Mouse (Mus musculus): Measurements from ENCODE around the gene Ankfn1. TPM values are rescaled to one million over a fixed set of nuclear protein-coding genes. Genes with fewer than 3 reads are reported as not detected.

The Ankfn1 gene
- polyA plus RNA-seq, 1 experiment from 2014 or later = 0.52 TPM

DNA sequence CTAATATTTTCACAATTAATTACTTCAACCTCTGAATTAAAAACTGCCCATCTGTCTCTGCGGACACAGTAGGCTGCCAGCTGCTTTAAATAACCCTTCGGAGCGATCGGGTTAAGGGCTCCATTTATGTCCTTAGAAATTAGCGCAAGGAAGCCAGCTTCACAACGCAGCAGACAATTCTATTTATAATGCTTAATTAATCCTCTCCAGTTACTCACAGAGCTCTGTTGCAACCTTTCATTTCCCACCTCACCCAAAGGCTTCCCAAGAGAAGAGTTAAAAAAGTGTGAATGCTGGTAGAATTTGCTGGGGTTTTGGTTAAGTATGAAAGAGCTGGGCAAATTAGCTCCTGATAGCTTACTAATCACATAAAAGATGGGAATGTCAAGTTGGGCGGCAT, 275.7 kb downstream of the Ankfn1 start:
- Histone ChIP-seq H3K9ac (no peak overlapping the region), H3K4me2 (replicated peaks) (no peak overlapping the region), H3K27me3 (peaks cover 11% of the 10 kb centered on the region; the same call in 1 of the 2 replicates), H3K9me3 (no peaks in the 10 kb centered on the region), H3K4me3 (no peak overlapping the region), H3K27ac (no peak overlapping the region), H3K4me1 (peaks cover 8% of the 10 kb centered on the region), H3K36me3 (no peaks in the 10 kb centered on the region)
- 30% methylated on average over 7 of the region's 7 CpGs for WGBS
- ATAC-seq (ENCODE audit: low FRiP score, low read depth) = no peak

DNA sequence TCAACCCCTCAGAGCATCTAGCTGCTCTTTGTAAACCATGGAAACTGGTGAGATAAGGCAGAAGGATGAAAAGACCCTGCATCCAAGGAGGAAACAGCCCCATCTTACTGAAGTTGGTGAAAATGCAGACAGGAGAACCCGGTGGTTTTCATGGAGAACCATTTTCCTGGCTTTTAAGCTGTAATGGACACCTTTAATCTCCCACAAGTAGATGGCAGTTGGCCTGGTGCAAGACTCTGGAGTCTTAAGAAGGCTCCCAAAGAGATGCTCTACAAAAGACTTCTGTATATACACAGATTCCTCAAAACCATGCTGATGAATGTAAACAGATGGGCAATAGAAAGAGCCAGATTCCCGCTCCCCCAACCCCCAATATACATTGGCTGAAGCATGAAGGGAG, 276.5 kb downstream of the Ankfn1 start:
- no peak overlapping the region for H3K4me2 ChIP-seq (replicated peaks)

DNA sequence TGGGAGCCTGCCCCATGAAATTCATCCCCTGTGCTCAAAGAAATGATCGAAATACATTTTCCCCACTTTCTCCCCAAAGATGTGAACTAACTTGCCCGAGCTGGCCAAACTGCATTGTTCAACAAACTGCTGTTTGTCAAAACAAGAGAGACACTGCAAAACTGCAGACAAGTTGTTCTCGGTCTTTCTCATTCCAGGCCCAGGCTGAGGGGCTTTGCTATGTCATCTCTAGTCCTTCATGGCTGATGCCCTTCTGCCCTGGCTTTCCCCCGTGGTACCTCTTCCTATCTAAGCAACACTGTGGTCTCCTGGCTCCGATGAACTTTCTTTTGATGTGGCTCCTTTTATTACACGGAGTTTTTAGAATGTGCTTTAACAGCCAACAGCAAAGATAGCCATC, 296.4 kb downstream of the Ankfn1 start:
- H3K9me3 ChIP-seq = no peaks in the 10 kb centered on the region
- peaks cover 21% of the 10 kb centered on the region for H3K4me1 ChIP-seq
- H3K4me2 ChIP-seq (replicated peaks) = no peak overlapping the region
- H3K36me3 ChIP-seq = no peaks in the 10 kb centered on the region
- no peaks in the 10 kb centered on the region for H3K27me3 ChIP-seq
- H3K9ac ChIP-seq = no peak overlapping the region
- H3K27ac ChIP-seq = no peak overlapping the region
- no peak overlapping the region for H3K4me3 ChIP-seq
- no peak for ATAC-seq (ENCODE audit: low FRiP score, low read depth)
- WGBS = 49% methylated on average over 6 of the region's 6 CpGs

More for the DNA sequence above, 276.5 kb downstream of the Ankfn1 start:
- Histone ChIP-seq H3K4me1 (0 out of 2 replicates have a peak, but pooled peaks cover 4% of the 10 kb centered on the region), H3K9ac (no peak overlapping the region), H3K9me3 (no peaks in the 10 kb centered on the region), H3K27me3 (peaks cover 11% of the 10 kb centered on the region; the same call in 1 of the 2 replicates), H3K36me3 (no peaks in the 10 kb centered on the region), H3K27ac (no peak overlapping the region), H3K4me3 (no peak overlapping the region)
- no peak for ATAC-seq (ENCODE audit: low FRiP score, low read depth)
- 69% methylated on average over 2 of the region's 2 CpGs for WGBS

DNA sequence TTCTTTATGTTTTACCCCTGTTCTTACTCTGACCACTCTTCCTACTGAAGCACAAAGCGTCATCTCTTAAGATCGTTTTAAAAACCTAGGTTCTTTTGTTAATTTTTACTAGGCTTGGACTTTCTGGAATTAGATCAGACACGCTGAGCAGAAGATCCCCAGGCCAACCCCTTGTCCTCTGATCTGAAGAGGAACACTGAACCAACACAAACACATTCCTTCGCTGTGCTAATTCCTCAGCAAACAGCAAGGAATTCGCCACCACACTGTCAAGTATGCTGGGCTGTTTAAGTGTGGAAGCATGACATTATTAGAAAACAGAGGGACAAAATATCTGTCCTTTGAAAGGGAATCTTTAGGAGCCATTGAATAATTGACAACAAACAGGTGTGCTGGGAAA, 300.5 kb downstream of the Ankfn1 start:
- Histone ChIP-seq H3K9me3 (no peaks in the 10 kb centered on the region), H3K4me2 (replicated peaks) (no peak overlapping the region), H3K27ac (no peak overlapping the region), H3K4me3 (no peak overlapping the region), H3K9ac (no peak overlapping the region), H3K4me1 (peaks cover 10% of the 10 kb centered on the region; the same call in 1 of the 2 replicates), H3K36me3 (no peaks in the 10 kb centered on the region), H3K27me3 (no peaks in the 10 kb centered on the region)
- WGBS = 62% methylated on average over 5 of the region's 5 CpGs
- ATAC-seq (ENCODE audit: low FRiP score, low read depth) = no peak

DNA sequence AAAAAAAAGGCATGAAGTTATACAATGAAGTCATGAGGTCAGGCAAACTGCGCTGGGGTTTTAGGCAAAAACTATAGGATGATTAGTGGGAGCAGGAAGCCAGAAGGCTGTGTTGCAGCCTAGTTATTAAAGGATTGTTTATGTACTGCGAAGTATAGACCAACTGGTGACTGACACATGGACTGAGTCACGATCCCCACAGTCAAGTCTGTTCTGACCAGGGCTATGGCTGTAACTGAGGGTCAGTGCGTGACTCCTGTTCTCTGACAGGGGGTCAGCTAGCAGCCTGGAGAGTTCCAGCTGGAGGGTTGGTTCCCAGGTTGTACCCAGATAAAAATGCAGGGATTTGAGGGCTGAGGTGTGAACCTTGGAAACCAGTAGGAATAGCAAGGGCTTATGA, 301.4 kb downstream of the Ankfn1 start:
- no peak for ATAC-seq (ENCODE audit: low FRiP score, low read depth)
- Histone ChIP-seq H3K9ac (no peak overlapping the region), H3K27ac (no peak overlapping the region), H3K36me3 (no peaks in the 10 kb centered on the region), H3K4me2 (replicated peaks) (no peak overlapping the region), H3K27me3 (no peaks in the 10 kb centered on the region), H3K9me3 (no peaks in the 10 kb centered on the region), H3K4me1 (peaks cover 10% of the 10 kb centered on the region; the same call in 1 of the 2 replicates), H3K4me3 (no peak overlapping the region)
- 73% methylated on average over 4 of the region's 4 CpGs for WGBS

DNA sequence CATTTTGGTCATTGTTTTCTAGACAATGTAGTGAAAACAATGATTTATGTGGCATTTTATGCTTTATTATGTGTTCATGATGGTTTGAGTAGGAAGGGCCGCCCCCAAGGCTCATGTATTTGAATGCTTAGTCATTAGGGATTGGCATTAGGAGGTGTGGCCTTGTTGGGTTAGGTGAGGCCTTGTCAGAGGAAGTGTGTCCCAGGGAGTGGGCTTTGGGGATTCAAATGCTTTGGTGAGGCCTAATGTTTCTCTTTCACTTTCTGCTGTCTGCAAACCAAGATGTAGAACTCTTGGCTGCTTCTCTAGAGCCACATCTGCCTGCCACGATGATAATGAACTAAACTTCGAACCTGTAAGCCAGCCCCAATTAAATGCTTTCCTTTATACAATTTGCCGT, 304.6 kb downstream of the Ankfn1 start:
- no peak overlapping the region for H3K27ac ChIP-seq
- no peaks in the 10 kb centered on the region for H3K9me3 ChIP-seq
- H3K27me3 ChIP-seq = no peaks in the 10 kb centered on the region
- no peaks in the 10 kb centered on the region for H3K36me3 ChIP-seq
- no peak overlapping the region for H3K9ac ChIP-seq
- H3K4me2 ChIP-seq (replicated peaks) = no peak overlapping the region
- no peak for ATAC-seq (ENCODE audit: low FRiP score, low read depth)
- 84% methylated on average over 4 of the region's 4 CpGs for WGBS
- no peaks in the 10 kb centered on the region for H3K4me1 ChIP-seq
- no peak overlapping the region for H3K4me3 ChIP-seq

DNA sequence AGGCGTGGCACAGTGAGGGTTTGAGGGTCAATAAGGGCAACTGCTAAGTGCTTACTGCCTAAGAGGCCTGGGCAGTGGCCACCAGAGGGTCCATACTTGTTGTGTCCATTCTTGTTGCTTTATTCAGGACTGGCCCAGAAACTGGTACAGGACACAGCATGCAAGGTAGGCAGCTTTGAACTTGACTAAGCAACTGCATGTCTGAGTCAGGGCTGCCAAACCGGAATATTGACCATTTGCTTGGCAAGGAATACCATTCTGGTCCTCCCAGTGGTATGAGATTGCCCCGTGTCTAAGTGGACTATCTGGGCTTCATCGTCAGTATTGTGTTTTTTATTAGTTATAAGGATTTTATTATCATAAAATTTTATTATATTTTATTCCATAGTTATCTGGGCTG, 312.1 kb downstream of the Ankfn1 start:
- WGBS = 85% methylated on average over 4 of the region's 4 CpGs
- no peak overlapping the region for H3K4me3 ChIP-seq
- H3K27ac ChIP-seq = no peak overlapping the region
- no peak overlapping the region for H3K4me2 ChIP-seq (replicated peaks)
- H3K27me3 ChIP-seq = no peaks in the 10 kb centered on the region
- H3K9ac ChIP-seq = no peak overlapping the region
- H3K9me3 ChIP-seq = no peaks in the 10 kb centered on the region
- H3K4me1 ChIP-seq = peaks cover 5% of the 10 kb centered on the region; the same call in 1 of the 2 replicates
- no peaks in the 10 kb centered on the region for H3K36me3 ChIP-seq
- ATAC-seq (ENCODE audit: low FRiP score, low read depth) = no peak

DNA sequence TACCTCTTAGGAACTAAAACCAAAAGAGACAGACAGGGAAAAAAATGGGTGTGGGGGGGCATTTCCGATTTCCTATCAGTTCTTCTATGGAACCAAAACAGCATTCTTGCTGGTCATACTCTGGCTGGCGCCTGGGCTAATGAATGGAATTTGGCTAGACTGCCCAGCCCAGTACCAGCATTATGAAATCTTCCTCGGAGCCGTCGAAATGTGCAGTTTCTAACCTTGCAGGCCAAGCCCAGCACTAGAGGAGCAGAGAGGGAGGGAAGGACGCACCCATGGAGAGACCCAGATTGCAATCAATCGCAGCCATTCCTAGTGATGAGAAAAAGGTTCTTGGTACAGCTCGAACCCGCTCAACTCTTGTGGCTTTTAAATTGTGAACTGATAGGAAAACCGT, 315.2 kb downstream of the Ankfn1 start:
- 77% methylated on average over 10 of the region's 10 CpGs for WGBS
- Histone ChIP-seq H3K9me3 (no peaks in the 10 kb centered on the region), H3K4me1 (peaks cover 5% of the 10 kb centered on the region; the same call in 1 of the 2 replicates), H3K27ac (no peak overlapping the region), H3K27me3 (no peaks in the 10 kb centered on the region), H3K36me3 (no peaks in the 10 kb centered on the region), H3K9ac (no peak overlapping the region), H3K4me2 (replicated peaks) (no peak overlapping the region), H3K4me3 (no peak overlapping the region)
- ATAC-seq (ENCODE audit: low FRiP score, low read depth) = no peak

DNA sequence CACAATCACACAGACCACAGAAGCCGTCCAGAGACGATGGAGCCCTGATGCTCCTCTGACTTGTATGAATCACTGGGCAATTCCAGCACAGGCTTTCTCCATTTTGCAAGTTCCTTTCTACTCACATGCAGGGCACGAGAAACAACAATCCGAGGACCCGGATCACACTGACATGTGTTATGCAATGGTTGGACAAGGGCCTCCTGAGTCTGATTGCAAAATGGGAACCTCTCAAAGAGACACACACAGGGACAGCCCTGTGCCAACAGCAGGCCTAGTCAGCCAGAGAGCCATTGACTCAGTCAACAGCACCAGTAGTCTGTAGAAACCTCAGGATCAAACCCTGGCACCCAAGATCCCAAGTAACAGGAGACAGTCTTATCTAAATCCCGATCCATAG, 318.0 kb downstream of the Ankfn1 start:
- no peak for ATAC-seq (ENCODE audit: low FRiP score, low read depth)
- Histone ChIP-seq H3K9ac (no peak overlapping the region), H3K4me2 (replicated peaks) (no peak overlapping the region), H3K36me3 (no peaks in the 10 kb centered on the region), H3K27me3 (no peaks in the 10 kb centered on the region), H3K27ac (no peak overlapping the region), H3K4me3 (no peak overlapping the region), H3K9me3 (no peaks in the 10 kb centered on the region), H3K4me1 (peaks cover 5% of the 10 kb centered on the region; the same call in 1 of the 2 replicates)
- 93% methylated on average over 6 of the region's 6 CpGs for WGBS

DNA sequence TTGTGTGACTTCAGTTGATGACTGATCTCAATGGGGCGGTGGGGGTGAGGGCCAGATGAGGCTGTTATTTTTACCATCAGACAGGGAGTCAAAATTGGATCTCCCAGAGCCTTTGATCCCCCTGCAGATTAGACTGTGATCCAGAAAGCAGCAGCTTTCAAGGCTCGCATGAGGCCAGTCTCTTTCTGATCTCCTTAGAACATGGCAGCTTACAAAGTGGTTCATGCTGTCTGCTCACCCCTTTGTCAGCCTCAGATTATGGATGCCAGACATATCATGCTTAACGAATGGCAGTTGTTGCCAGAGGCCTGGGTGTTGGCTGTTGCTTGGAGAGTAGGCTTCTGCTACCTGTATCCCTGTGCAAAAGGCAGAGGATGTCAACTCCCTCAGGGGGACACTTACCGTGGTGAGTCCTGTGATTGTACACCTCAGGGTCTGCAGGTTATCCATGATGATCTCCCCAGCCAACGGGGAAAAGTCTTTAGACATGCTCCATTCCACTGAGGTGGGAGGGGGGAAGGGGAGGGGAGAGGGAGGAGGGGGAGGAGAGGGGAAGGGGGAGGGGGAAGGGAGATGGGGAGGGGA, 321.7 kb downstream of the Ankfn1 start:
- no peak overlapping the region for H3K27ac ChIP-seq
- no peaks in the 10 kb centered on the region for H3K36me3 ChIP-seq
- ATAC-seq (ENCODE audit: low FRiP score, low read depth) = no peak
- no peak overlapping the region for H3K4me2 ChIP-seq (replicated peaks)
- no peaks in the 10 kb centered on the region for H3K27me3 ChIP-seq
- WGBS = 11% methylated on average over 5 of the region's 5 CpGs
- H3K4me1 ChIP-seq = peaks cover 6% of the 10 kb centered on the region
- H3K4me3 ChIP-seq = no peak overlapping the region
- no peaks in the 10 kb centered on the region for H3K9me3 ChIP-seq
- H3K9ac ChIP-seq = no peak overlapping the region

DNA sequence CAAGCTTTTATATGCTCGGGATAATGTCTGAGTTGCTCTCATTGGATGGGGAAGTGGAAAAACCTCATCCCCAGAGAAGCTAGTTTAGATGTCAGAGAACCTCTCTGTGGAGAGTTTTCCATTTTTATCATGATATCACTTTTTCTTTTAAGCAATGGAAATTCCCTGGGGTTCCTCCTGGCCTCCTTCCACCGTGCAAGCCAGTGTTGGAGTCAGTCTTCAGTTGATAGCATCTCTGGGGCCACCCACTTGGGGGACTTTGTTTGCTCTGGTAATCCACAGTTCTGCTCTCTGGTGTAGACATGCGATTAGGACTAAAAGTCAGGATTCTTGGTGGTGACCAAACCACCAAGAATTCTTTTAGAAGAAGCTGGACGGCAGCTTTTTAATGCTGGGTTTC, 322.8 kb downstream of the Ankfn1 start:
- H3K27ac ChIP-seq = no peak overlapping the region
- H3K4me1 ChIP-seq = peaks cover 10% of the 10 kb centered on the region
- no peaks in the 10 kb centered on the region for H3K36me3 ChIP-seq
- no peak for ATAC-seq (ENCODE audit: low FRiP score, low read depth)
- 65% methylated on average over 4 of the region's 4 CpGs for WGBS
- no peak overlapping the region for H3K9ac ChIP-seq
- no peak overlapping the region for H3K4me2 ChIP-seq (replicated peaks)
- H3K4me3 ChIP-seq = no peak overlapping the region
- H3K27me3 ChIP-seq = no peaks in the 10 kb centered on the region
- H3K9me3 ChIP-seq = no peaks in the 10 kb centered on the region

DNA sequence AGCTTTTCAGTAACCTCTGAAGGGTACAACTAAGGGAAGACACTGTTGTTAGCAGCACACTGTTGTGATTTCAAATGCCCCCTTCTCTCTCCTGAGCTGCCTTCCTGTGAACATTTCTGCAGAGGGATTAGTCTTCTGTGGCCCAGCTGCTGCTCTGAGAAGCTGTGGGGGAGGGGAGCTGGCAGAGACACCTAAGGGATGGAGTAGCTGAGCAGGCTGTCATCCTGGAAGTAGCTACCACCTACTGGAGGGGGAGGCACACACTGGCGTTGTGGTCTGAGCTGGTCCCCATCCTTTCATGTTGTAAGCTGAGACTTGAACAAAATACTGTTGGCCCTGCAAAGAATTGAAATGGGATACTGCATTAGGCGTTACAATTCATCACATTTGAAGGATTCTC, 324.6 kb downstream of the Ankfn1 start:
- no peaks in the 10 kb centered on the region for H3K36me3 ChIP-seq
- 18% methylated on average over 2 of the region's 2 CpGs for WGBS
- H3K4me3 ChIP-seq = no peak overlapping the region
- peak; percentile 54; the same call in 1 of the 2 replicates for ATAC-seq (ENCODE audit: low FRiP score, low read depth)
- H3K4me2 ChIP-seq (replicated peaks) = no peak overlapping the region
- H3K9ac ChIP-seq = no peak overlapping the region
- H3K4me1 ChIP-seq = peaks cover 19% of the 10 kb centered on the region
- no peaks in the 10 kb centered on the region for H3K9me3 ChIP-seq
- no peak overlapping the region for H3K27ac ChIP-seq
- H3K27me3 ChIP-seq = no peaks in the 10 kb centered on the region

DNA sequence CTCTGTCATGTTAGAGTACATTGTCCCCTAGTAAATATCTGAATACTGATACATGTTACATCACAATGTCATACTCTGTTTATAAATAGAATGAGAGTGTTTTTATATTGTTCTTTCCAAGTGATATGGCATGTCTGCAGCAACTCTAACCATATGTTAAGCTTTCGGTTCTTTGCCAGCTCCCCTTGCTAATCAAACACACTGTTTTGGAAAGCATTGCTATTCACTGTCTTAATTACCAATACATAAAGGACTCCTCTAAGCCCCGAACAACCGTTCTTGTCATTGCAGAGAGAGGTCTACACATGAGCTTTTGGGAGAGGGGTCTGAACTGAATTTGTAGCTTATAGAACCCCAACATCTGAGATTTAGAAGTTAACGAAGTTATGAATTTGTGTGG, 327.0 kb downstream of the Ankfn1 start:
- 76% methylated on average over 4 of the region's 4 CpGs for WGBS
- H3K36me3 ChIP-seq = no peaks in the 10 kb centered on the region
- ATAC-seq (ENCODE audit: low FRiP score, low read depth) = no peak
- H3K4me3 ChIP-seq = no peak overlapping the region
- H3K27me3 ChIP-seq = no peaks in the 10 kb centered on the region
- no peaks in the 10 kb centered on the region for H3K9me3 ChIP-seq
- H3K4me2 ChIP-seq (replicated peaks) = no peak overlapping the region
- peaks cover 35% of the 10 kb centered on the region for H3K4me1 ChIP-seq
- no peak overlapping the region for H3K9ac ChIP-seq
- no peak overlapping the region for H3K27ac ChIP-seq
